Mouse (Mus musculus) midbrain, embryonic 16.5 days (tissue): Measurements from ENCODE around the gene Gm15517. TPM values are rescaled to one million over a fixed set of nuclear protein-coding genes. Genes with fewer than 3 reads are reported as not detected.
A peak's percentile ranks its signal among the peaks of the same experiment; 100 is the strongest.

Source experiments
- ATAC-seq: fragments of 200-750 bp; cut with Nextera tagmentation; 2 replicates; pipeline ENCODE4 v1.8.0; 2017; ENCODE audit warnings: moderate TSS enrichment
- H3K27ac ChIP-seq: fragments of 300-500 bp; sonication (generic); 2 replicates; pipeline ENCODE4 v1.5.1; 2014; ENCODE audit warnings: mild to moderate bottlenecking, low read length, mixed read lengths
- H3K27me3 ChIP-seq: fragments of 300-500 bp; sonication (generic); 2 replicates; pipeline ENCODE4 v1.6.1; 2014; ENCODE audit warnings: low read depth, low read length, mixed read lengths; ENCODE audit not compliant: control insufficient read depth, insufficient read depth
- H3K36me3 ChIP-seq: fragments of 300-500 bp; sonication (generic); 2 replicates; pipeline ENCODE4 v1.6.1; 2014; ENCODE audit warnings: mild to moderate bottlenecking, low read length, moderate library complexity, mixed read lengths; ENCODE audit not compliant: control insufficient read depth, insufficient read depth
- H3K4me1 ChIP-seq: fragments of 300-500 bp; sonication (generic); 2 replicates; pipeline ENCODE4 v1.6.1; 2014; ENCODE audit warnings: mild to moderate bottlenecking, low read length, mixed read lengths; ENCODE audit not compliant: control insufficient read depth, insufficient read depth
- H3K4me2 ChIP-seq: fragments of 300-500 bp; sonication (generic); 2 replicates; pipeline ENCODE4 v1.6.1; 2014; ENCODE audit warnings: mild to moderate bottlenecking, low read length, mixed read lengths
- H3K4me3 ChIP-seq: fragments of 300-500 bp; sonication (generic); 2 replicates; pipeline ENCODE4 v1.5.1; 2014; ENCODE audit warnings: low read depth, mild to moderate bottlenecking, low read length, moderate library complexity, mixed read lengths
- H3K9ac ChIP-seq: fragments of 300-500 bp; sonication (generic); 2 replicates; pipeline ENCODE4 v1.6.1; 2014; ENCODE audit warnings: low read depth, low read length, mixed read lengths
- H3K9me3 ChIP-seq: fragments of 300-500 bp; sonication (generic); replicated peaks from 2 replicates; pipeline ENCODE4 v1.6.1; 2014; ENCODE audit warnings: mild to moderate bottlenecking, low read length, mixed read lengths; ENCODE audit not compliant: control insufficient read depth, poor library complexity, severe bottlenecking
- WGBS: fragments of 180-500 bp; shearing (Covaris S2); extraction: QIAGEN DNeasy Blood & Tissue Kit; methylation state at CpG from one replicate; pipeline ENCODE4 v1.1.7; 2014; 5-methylcytosine and 5-hydroxymethylcytosine counted together
- polyA plus RNA-seq: library from polyadenylated mRNA; unstranded; fragments of >200 nt; fragmentation: Nextera tagmentation; extraction: Ambion mirVana; gene quantifications from 2 replicates; pipeline ENCODE4 v1.2.1, GENCODE M21; 2015

Gm15517 gene
- polyA plus RNA-seq, 1 experiment from 2014 or later, result not detected

DNA sequence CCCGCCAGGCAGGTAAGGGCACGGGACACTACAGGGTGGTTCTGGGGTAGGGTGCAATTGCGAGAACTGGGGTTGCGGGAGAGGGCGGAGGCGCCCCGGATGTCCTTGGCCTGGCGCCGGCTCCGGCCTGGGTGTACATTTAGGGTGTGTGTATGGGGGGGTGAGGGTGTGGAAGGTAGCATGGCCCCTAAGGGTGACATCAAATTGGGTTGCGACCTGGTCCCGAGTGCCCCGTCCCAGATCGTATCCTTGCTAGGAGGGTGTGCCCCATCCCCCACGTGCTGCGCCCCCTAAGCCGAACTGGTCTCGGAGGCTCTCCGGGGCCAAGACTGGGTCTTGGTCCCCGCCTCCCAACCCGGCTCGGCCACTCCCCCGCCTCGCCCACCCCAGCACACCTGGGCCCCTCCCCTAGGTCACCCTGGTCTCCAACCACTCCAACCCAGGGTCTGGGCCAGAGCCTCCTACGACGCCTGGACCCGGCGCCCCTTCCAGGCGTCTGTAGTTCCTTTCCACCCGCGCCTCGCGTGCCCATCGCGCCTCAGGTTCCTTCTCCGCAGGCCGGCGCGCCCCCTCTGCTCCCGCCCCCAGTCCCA lies 49.1 kb downstream of the Gm15517 start:
- Histone ChIP-seq H3K4me1 (peaks cover 17% of the 10 kb centered on the region), H3K4me3 (peak overlapping the region; percentile 69), H3K9ac (peak overlapping the region; percentile 76), H3K9me3 (no peaks in the 10 kb centered on the region), H3K4me2 (peak overlapping the region; percentile 91), H3K27me3 (no peaks in the 10 kb centered on the region), H3K36me3 (peaks cover 12% of the 10 kb centered on the region), H3K27ac (peak overlapping the region; percentile 77)
- under 1% methylated on average over 36 of the region's 40 CpGs for WGBS
- ATAC-seq, result peak; percentile 9

DNA sequence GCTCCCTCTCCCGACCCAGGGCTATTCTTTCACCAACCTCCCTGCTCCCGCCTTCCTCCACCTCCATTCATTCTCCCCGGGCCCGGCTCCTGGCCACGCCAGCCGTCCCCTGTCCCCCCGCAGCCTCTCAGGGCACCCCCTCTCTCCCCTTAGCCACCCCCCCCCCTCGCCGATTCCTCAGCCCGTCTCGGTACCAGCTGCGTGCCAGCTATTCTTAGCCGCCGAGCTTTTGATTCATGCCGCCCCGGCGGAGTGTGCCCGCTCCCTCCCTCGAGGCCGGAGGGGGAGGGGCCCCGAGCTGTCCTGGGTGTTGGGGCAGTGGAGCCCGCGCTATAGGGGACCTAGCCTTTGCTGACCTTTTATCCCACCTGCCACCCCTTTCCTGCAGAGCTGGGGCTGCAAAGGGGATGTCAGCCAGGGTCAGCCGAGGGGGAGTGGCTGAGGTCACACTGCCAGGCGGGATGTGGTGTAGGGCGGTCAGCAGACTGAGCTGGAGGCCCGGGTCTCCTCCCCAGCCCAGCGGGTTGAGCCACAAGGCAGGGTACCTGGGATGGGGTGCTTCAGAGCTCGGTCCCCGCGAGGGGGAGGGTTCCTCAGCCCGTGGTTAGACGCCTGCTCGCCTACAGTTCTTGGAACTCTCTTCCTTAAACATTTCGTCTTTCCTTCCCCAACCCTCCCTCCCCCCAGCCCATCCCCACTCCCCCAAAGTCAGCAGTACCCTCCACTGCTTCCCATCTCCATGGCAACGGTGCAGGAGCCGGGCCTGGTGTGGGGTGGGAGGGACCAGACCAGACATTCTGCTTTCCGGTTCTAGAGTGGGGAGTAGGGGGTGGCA lies 49.8 kb downstream of the Gm15517 start:
- WGBS, result under 1% methylated on average over 38 of the region's 38 CpGs

More for the DNA sequence above, 49.8 kb downstream of the Gm15517 start:
- Histone ChIP-seq H3K4me1 (peaks cover 12% of the 10 kb centered on the region), H3K27me3 (no peaks in the 10 kb centered on the region), H3K36me3 (peaks cover 14% of the 10 kb centered on the region), H3K9me3 (no peaks in the 10 kb centered on the region), H3K4me2 (peak overlapping the region; percentile 91), H3K27ac (peak overlapping the region; percentile 77), H3K9ac (peak overlapping the region; percentile 76), H3K4me3 (peak overlapping the region; percentile 69)
- peak; percentile 29 for ATAC-seq

Other genes with a start within 250 kb of the Gm15517 start
- not detected in 2 replicates for gene Klk1b26, start 249.3 kb upstream of the Gm15517 start, polyA plus RNA-seq
- not detected in 2 replicates for gene Klk1b27, start 209.2 kb upstream of the Gm15517 start, polyA plus RNA-seq
- gene Klk1b21, start 159.1 kb upstream of the Gm15517 start, polyA plus RNA-seq, result not detected in 2 replicates
- gene Klk1b22, start 148.8 kb upstream of the Gm15517 start, polyA plus RNA-seq, result not detected in 2 replicates
- not detected in 2 replicates for gene Klk1b16, start 124.7 kb upstream of the Gm15517 start, polyA plus RNA-seq
- not detected in 2 replicates for gene Klk1b24, start 73.2 kb upstream of the Gm15517 start, polyA plus RNA-seq
- not detected in 2 replicates for gene Klk1b3, start 63.3 kb upstream of the Gm15517 start, polyA plus RNA-seq
- not detected in 2 replicates for gene Klk1b4, start 54.0 kb upstream of the Gm15517 start, polyA plus RNA-seq
- gene Klk1b5, start 45.5 kb upstream of the Gm15517 start, polyA plus RNA-seq, result not detected in 2 replicates
- gene Klk1, start 36.1 kb upstream of the Gm15517 start, polyA plus RNA-seq, result not detected in 2 replicates
- gene Gm36864, start 25.3 kb upstream of the Gm15517 start, polyA plus RNA-seq, result not detected in 2 replicates
- 1.1 and 1.5 TPM in 2 replicates for gene 1700028J19Rik, start 14.8 kb upstream of the Gm15517 start, polyA plus RNA-seq
- gene 2410002F23Rik, start 14.7 kb upstream of the Gm15517 start, polyA plus RNA-seq, result 225 and 237 TPM in 2 replicates
- gene Acp4, start 4.1 kb upstream of the Gm15517 start, polyA plus RNA-seq, result 0.14 TPM in 1 of 2 replicates, not detected in the other
- gene Clec11a, start 45.5 kb downstream of the Gm15517 start, polyA plus RNA-seq, result 4.0 and 4.2 TPM in 2 replicates
- 35.6 and 36.8 TPM in 2 replicates for gene Shank1, start 48.8 kb downstream of the Gm15517 start, polyA plus RNA-seq
- 57.4 and 73.2 TPM in 2 replicates for gene Syt3, start 122.7 kb downstream of the Gm15517 start, polyA plus RNA-seq
- 2.0 and 3.6 TPM in 2 replicates for gene 1700008O03Rik, start 124.4 kb downstream of the Gm15517 start, polyA plus RNA-seq
- 14.3 and 15.9 TPM in 2 replicates for gene Lrrc4b, start 167.6 kb downstream of the Gm15517 start, polyA plus RNA-seq
- gene Aspdh, start 203.9 kb downstream of the Gm15517 start, polyA plus RNA-seq, result 3.9 and 4.2 TPM in 2 replicates
- gene Josd2, start 206.5 kb downstream of the Gm15517 start, polyA plus RNA-seq, result 39.5 and 39.6 TPM in 2 replicates
- 121 and 137 TPM in 2 replicates for gene Emc10, start 235.1 kb downstream of the Gm15517 start, polyA plus RNA-seq
- 24.2 and 29.8 TPM in 2 replicates for gene Fam71e1, start 235.1 kb downstream of the Gm15517 start, polyA plus RNA-seq